Mouse (Mus musculus): ENCODE data around the gene Pgm5. TPM values are rescaled to one million over a fixed set of nuclear protein-coding genes. Genes with fewer than 3 reads are reported as not detected.

The Pgm5 gene
- polyA plus RNA-seq, 1 experiment from 2014 or later: 0.08 TPM

DNA sequence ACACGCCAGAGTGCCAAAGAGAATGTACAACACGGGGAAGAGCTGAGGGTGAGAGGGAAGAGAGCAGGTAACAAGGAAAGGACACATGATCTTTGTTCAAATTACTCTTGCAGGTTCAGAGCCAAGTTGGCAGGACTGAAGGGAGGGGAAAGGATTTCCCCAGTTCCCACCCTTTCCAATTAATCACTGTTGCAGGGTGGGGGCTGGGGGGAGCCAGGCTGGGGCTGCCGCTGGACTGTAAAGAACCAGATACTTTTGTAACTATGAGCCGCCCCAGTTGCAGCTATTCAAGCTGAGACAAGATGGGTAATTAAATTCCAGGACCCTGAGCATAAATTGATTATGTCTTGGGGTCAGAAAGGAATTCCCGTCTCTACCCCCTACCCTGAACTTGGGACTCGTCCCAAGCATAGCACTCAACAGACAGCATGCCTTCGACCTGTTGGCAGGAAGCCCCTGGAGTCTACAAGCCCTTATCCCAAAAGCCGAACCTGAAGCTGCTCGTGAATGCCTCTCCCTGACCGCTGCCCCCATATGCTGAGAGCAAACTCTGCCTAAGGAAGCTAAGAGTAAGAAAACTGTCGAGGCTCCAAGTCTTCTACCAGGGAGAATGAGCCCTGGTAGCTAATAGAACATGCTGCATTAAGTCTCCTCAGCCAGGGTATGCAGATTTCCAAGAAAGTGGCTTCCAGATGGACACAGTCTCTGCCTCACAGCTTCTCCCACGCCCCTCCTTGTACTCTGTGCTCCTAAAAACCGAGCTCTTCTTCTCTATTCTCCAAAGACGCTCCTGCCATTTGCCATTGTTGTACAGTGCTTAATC is 107.8 kb downstream of the Pgm5 start:
- Histone ChIP-seq H3K9me3 (ENCODE audit: control insufficient read depth, low read length) (no peaks in the 10 kb centered on the region), H3K4me1 (replicated peaks; ENCODE audit: control insufficient read depth, insufficient read depth, low read length) (peaks cover 7% of the 10 kb centered on the region), H3K27ac (ENCODE audit: low read length) (no peak overlapping the region), H3K4me2 (ENCODE audit: low read length) (no peak overlapping the region), H3K27me3 (replicated peaks; ENCODE audit: control insufficient read depth, insufficient read depth, low read length) (no peaks in the 10 kb centered on the region), H3K36me3 (ENCODE audit: control insufficient read depth, insufficient read depth) (no peaks in the 10 kb centered on the region), H3K4me3 (replicated peaks; ENCODE audit: low read length) (no peak overlapping the region), H3K9ac (replicated peaks; ENCODE audit: low read depth, low read length) (no peak overlapping the region)
- no peak for ATAC-seq
- WGBS: 30% methylated on average over 14 of the region's 14 CpGs

DNA sequence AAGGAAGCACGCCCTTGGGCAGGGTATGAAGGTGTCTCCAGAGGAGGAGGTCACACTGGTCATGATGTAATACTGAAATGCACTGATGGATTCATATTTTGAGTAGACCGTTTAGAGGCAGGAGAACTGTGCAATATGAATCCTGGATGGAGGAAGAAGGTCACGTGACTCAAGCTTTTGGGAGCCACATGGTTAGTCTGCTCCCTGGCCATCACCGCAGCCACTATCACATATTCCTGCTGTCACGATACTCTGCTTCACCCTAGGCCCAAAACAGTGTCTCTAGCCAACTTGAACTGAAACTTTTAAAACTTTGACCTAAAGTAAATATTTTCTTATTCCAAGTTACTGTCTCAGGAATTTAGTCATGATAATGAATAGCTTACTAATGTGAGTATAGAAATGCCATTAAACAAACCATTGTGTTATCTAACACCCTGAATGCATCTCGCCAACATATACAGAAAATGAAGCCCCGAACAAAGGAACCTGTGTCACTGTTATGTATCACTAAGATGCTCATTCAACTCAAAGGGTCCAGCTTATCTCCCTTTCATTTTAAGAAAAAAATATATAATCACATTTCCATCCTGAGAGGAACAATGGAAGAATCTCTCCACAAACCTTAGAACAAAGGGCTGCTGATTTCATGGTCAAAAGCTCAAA is 108.6 kb downstream of the Pgm5 start:
- 90% methylated on average over 7 of the region's 7 CpGs for WGBS
- H3K4me1 ChIP-seq (replicated peaks; ENCODE audit: control insufficient read depth, insufficient read depth, low read length): peaks cover 7% of the 10 kb centered on the region
- no peak overlapping the region for H3K4me3 ChIP-seq (replicated peaks; ENCODE audit: low read length)
- H3K27me3 ChIP-seq (replicated peaks; ENCODE audit: control insufficient read depth, insufficient read depth, low read length): no peaks in the 10 kb centered on the region
- H3K4me2 ChIP-seq (ENCODE audit: low read length): no peak overlapping the region
- H3K36me3 ChIP-seq (ENCODE audit: control insufficient read depth, insufficient read depth): no peaks in the 10 kb centered on the region
- H3K9me3 ChIP-seq (ENCODE audit: control insufficient read depth, low read length): no peaks in the 10 kb centered on the region
- no peak overlapping the region for H3K9ac ChIP-seq (replicated peaks; ENCODE audit: low read depth, low read length)
- no peak overlapping the region for H3K27ac ChIP-seq (ENCODE audit: low read length)
- ATAC-seq: no peak

DNA sequence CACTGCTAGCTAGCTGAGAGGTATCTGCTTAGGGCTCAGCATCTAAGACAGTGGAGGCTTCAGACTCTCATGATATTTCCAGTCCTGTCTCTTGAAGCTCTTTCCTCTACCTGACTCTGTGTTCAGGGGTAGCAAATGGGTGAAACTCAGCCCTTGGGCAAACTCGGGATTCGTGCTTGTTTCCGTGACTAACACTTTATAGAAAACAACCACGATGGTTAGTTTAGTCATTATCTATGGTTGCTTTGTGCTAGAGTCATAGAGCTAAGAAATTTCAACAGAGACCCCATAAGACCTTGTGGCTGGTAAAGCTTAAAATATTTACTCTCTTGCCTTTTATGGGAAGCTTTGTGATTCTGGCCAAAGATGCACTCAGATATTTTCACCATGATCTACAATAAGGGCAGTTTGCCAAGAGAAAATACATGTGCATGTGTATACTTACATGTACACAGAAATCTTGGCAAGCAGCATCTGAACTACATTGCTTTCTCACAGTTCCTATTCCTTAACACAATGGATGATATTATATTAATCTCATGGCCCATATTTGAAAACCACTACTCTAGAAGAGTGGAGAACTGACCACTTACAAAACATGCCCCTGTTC is 115.3 kb downstream of the Pgm5 start:
- Histone ChIP-seq H3K4me3 (replicated peaks; ENCODE audit: low read length) (no peak overlapping the region), H3K36me3 (ENCODE audit: control insufficient read depth, insufficient read depth) (no peaks in the 10 kb centered on the region), H3K27ac (ENCODE audit: low read length) (no peak overlapping the region), H3K4me2 (ENCODE audit: low read length) (no peak overlapping the region), H3K9me3 (ENCODE audit: control insufficient read depth, low read length) (no peaks in the 10 kb centered on the region), H3K9ac (replicated peaks; ENCODE audit: low read depth, low read length) (no peak overlapping the region), H3K4me1 (replicated peaks; ENCODE audit: control insufficient read depth, insufficient read depth, low read length) (no peaks in the 10 kb centered on the region), H3K27me3 (replicated peaks; ENCODE audit: control insufficient read depth, insufficient read depth, low read length) (no peaks in the 10 kb centered on the region)
- ATAC-seq: no peak
- 95% methylated on average over 4 of the region's 4 CpGs for WGBS

DNA sequence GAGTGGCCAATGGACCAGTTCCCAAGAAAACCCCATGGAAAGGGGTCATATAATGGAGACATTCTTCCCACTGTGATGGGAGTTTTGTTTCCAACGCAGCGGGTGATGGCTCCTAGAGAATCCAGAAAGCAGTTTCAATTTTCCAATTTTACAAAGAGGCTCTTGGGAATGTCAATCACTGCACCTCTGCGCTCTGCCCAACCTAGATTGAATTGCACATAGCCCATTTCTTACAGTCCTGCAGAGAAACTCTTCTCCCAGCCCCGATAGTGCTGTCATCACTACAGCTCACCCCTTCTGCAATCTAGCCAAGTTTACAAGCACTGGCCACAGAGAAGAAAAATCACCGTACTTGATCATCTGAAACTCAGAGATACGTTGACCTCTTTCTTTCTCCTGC is 119.0 kb downstream of the Pgm5 start:
- no peak overlapping the region for H3K4me2 ChIP-seq (ENCODE audit: low read length)
- no peak overlapping the region for H3K9ac ChIP-seq (replicated peaks; ENCODE audit: low read depth, low read length)
- H3K27ac ChIP-seq (ENCODE audit: low read length): no peak overlapping the region
- WGBS: 68% methylated on average over 6 of the region's 6 CpGs
- ATAC-seq: no peak
- H3K36me3 ChIP-seq (ENCODE audit: control insufficient read depth, insufficient read depth): no peaks in the 10 kb centered on the region
- no peaks in the 10 kb centered on the region for H3K27me3 ChIP-seq (replicated peaks; ENCODE audit: control insufficient read depth, insufficient read depth, low read length)
- no peaks in the 10 kb centered on the region for H3K4me1 ChIP-seq (replicated peaks; ENCODE audit: control insufficient read depth, insufficient read depth, low read length)
- H3K4me3 ChIP-seq (replicated peaks; ENCODE audit: low read length): no peak overlapping the region
- H3K9me3 ChIP-seq (ENCODE audit: control insufficient read depth, low read length): no peaks in the 10 kb centered on the region

DNA sequence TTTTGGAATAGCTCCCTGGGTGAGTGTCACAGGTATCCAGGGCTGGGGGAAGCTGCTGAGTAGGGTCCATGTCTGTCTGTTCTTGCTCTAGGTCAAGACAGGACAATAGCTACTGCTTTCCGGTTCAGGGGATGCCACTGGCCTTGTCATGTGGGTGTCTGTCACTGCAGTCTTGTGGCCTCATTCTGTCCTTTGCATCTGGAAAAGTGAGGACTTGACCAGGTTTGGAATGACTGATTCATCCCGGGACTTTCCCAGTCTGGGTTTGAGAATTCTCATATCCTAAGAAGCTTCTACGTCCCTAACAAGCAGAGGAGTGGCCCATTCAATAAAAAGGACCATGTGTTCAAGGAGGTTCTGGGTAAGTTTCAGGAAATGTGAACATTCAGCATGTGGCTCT is 122.9 kb downstream of the Pgm5 start:
- Histone ChIP-seq H3K4me3 (replicated peaks; ENCODE audit: low read length) (no peak overlapping the region), H3K4me2 (ENCODE audit: low read length) (no peak overlapping the region), H3K27me3 (replicated peaks; ENCODE audit: control insufficient read depth, insufficient read depth, low read length) (no peaks in the 10 kb centered on the region), H3K36me3 (ENCODE audit: control insufficient read depth, insufficient read depth) (no peaks in the 10 kb centered on the region), H3K9ac (replicated peaks; ENCODE audit: low read depth, low read length) (no peak overlapping the region), H3K27ac (ENCODE audit: low read length) (no peak overlapping the region), H3K9me3 (ENCODE audit: control insufficient read depth, low read length) (no peaks in the 10 kb centered on the region), H3K4me1 (replicated peaks; ENCODE audit: control insufficient read depth, insufficient read depth, low read length) (peaks cover 5% of the 10 kb centered on the region)
- no peak for ATAC-seq
- WGBS: 90% methylated on average over 3 of the region's 3 CpGs

DNA sequence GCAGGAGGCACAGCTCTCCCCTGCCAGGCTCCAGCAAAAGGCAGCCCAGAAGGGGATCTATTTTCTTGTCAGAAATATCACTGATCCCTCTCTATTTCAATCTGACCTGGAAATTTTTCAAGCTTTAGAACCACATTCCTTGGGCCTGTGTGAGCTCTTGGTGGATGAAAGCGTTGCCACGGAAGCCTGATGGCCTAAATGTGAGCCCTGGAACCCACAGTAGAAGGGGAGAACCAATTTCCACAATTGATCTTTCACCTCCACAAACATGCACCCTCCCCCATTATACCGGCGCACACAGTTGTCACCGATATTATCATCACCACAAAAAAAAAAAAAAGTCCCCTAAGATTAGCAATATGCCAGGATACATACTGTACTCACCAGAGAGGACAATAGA is 123.6 kb downstream of the Pgm5 start:
- no peak overlapping the region for H3K4me3 ChIP-seq (replicated peaks; ENCODE audit: low read length)
- no peak for ATAC-seq
- no peaks in the 10 kb centered on the region for H3K36me3 ChIP-seq (ENCODE audit: control insufficient read depth, insufficient read depth)
- H3K4me1 ChIP-seq (replicated peaks; ENCODE audit: control insufficient read depth, insufficient read depth, low read length): peaks cover 5% of the 10 kb centered on the region
- H3K4me2 ChIP-seq (ENCODE audit: low read length): no peak overlapping the region
- no peak overlapping the region for H3K27ac ChIP-seq (ENCODE audit: low read length)
- WGBS: 88% methylated on average over 5 of the region's 5 CpGs
- H3K9me3 ChIP-seq (ENCODE audit: control insufficient read depth, low read length): no peaks in the 10 kb centered on the region
- H3K9ac ChIP-seq (replicated peaks; ENCODE audit: low read depth, low read length): no peak overlapping the region
- no peaks in the 10 kb centered on the region for H3K27me3 ChIP-seq (replicated peaks; ENCODE audit: control insufficient read depth, insufficient read depth, low read length)

DNA sequence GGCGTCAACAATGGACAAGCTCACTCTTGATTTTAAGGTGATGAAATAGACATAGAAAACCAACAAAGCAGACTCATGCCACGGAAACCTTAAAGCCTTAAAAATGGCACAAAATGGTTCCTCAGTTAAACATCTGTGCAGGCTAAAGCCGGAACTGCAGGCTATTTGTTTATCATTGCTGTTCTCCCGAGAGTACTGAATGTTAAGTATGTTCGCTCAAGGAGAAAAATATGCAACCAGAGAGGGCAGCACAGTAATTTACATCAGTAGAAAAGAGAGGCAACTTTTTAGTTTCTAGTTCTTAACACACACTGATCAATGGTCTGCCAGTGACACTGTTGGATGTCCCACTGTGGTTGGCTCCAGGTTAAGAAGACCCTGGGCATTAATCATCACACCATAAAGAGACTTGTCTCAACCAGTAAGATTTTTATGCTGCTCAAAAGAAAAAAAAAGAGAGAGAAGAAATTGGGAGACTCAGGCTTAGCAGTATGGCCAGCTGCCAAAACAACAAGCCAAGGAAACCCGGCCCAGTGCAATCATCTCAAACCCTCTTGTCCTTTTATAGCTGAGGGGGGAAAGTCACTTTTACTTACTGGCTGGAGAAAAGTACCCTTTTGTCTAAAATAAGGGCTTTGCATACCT is 126.0 kb downstream of the Pgm5 start:
- Histone ChIP-seq H3K4me1 (replicated peaks; ENCODE audit: control insufficient read depth, insufficient read depth, low read length) (peaks cover 5% of the 10 kb centered on the region), H3K36me3 (ENCODE audit: control insufficient read depth, insufficient read depth) (no peaks in the 10 kb centered on the region), H3K9ac (replicated peaks; ENCODE audit: low read depth, low read length) (no peak overlapping the region), H3K27ac (ENCODE audit: low read length) (no peak overlapping the region), H3K4me3 (replicated peaks; ENCODE audit: low read length) (no peak overlapping the region), H3K9me3 (ENCODE audit: control insufficient read depth, low read length) (no peaks in the 10 kb centered on the region), H3K27me3 (replicated peaks; ENCODE audit: control insufficient read depth, insufficient read depth, low read length) (no peaks in the 10 kb centered on the region), H3K4me2 (ENCODE audit: low read length) (no peak overlapping the region)
- WGBS: 39% methylated on average over 6 of the region's 6 CpGs
- no peak for ATAC-seq

DNA sequence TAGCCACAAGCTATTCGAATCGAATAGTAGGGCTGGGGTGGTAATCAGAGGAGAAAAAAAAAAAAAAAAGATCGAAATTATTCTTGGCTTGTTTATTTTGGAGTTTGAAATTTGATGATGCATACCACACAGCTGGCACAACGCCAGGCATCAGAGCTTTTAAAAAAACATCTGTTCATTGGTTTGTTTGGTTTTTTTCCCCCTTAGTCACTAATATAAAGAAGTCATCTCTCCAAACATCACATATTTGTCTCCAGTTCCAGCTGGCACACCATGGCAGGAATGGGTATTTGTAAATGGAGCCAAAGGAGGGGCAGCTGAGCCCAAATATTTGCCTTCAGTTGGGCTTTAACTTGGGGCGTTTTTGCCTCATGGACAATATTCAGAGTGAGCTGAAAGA is 131.0 kb downstream of the Pgm5 start:
- Histone ChIP-seq H3K27me3 (replicated peaks; ENCODE audit: control insufficient read depth, insufficient read depth, low read length) (no peaks in the 10 kb centered on the region), H3K4me3 (replicated peaks; ENCODE audit: low read length) (no peak overlapping the region), H3K9me3 (ENCODE audit: control insufficient read depth, low read length) (no peaks in the 10 kb centered on the region), H3K36me3 (ENCODE audit: control insufficient read depth, insufficient read depth) (no peaks in the 10 kb centered on the region), H3K4me2 (ENCODE audit: low read length) (no peak overlapping the region), H3K9ac (replicated peaks; ENCODE audit: low read depth, low read length) (no peak overlapping the region), H3K4me1 (replicated peaks; ENCODE audit: control insufficient read depth, insufficient read depth, low read length) (peaks cover 6% of the 10 kb centered on the region), H3K27ac (ENCODE audit: low read length) (no peak overlapping the region)
- ATAC-seq: peak; percentile 43; the same call in 1 of the 2 replicates
- 53% methylated on average over 5 of the region's 5 CpGs for WGBS

DNA sequence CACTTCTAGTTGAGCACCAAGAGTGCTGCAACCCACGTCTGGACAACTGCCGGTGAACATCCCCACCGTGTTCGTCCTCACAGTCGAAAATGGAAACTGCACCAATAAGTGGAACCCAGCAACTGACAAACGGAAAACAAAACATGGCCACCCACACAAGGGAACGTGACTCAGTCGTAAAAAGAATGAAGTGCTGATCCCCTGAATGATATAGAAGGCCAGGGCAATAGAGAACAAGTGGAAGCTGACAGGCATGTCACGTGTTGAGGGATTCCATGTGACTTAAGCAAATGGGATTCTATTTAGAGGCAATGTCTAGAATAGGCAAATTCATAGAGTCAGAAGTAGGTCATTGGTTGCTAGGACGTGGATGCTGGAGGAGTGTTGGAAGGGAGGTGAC is 137.3 kb downstream of the Pgm5 start:
- Histone ChIP-seq H3K4me3 (replicated peaks; ENCODE audit: low read length) (no peak overlapping the region), H3K27ac (ENCODE audit: low read length) (no peak overlapping the region), H3K36me3 (ENCODE audit: control insufficient read depth, insufficient read depth) (no peaks in the 10 kb centered on the region), H3K27me3 (replicated peaks; ENCODE audit: control insufficient read depth, insufficient read depth, low read length) (no peaks in the 10 kb centered on the region), H3K9ac (replicated peaks; ENCODE audit: low read depth, low read length) (no peak overlapping the region), H3K9me3 (ENCODE audit: control insufficient read depth, low read length) (no peaks in the 10 kb centered on the region), H3K4me1 (replicated peaks; ENCODE audit: control insufficient read depth, insufficient read depth, low read length) (no peaks in the 10 kb centered on the region), H3K4me2 (ENCODE audit: low read length) (no peak overlapping the region)
- ATAC-seq: no peak
- WGBS: 86% methylated on average over 10 of the region's 10 CpGs
